Mouse (Mus musculus) heart, adult 2 months (tissue): ENCODE results near the gene Tcf7l2.

Experiments
- CTCF ChIP-seq: fragments of 200-600 bp; IDR thresholded peaks from 2 replicates; pipeline ENCODE4 v1.8.1; 2022; ENCODE audit warnings: antibody characterized with exemption, mild to moderate bottlenecking, moderate library complexity
- POLR2A ChIP-seq: fragments of 200-500 bp; IDR thresholded peaks from 2 replicates; pipeline ENCODE4 v1.6.1; 2011; ENCODE audit warnings: mild to moderate bottlenecking, low read depth, low read length, control low read depth; ENCODE audit not compliant: insufficient read depth

- TF ChIP-seq POLR2A (no peak), CTCF (no peak)
Measured at GRCm38 (mm10) chr19:55774824-55775223, 33.2 kb downstream of the Tcf7l2 start.
